Mouse (Mus musculus): ENCODE data around the gene Lrrc29. TPM values are rescaled to one million over a fixed set of nuclear protein-coding genes. Genes with fewer than 3 reads are reported as not detected.
A peak's percentile ranks its signal among the peaks of the same experiment; 100 is the strongest.

Lrrc29 gene
- total RNA-seq (2021) = 1 to 10 TPM; 1.7 to 1.9 TPM
- long read RNA-seq, experiment 1, partial matches to known transcripts = 1 of 2 reads
- long read RNA-seq, experiment 1, other reads (novel, unspliced or antisense) = 1 of 2 reads
- long read RNA-seq, experiment 2, partial matches to known transcripts = 0 of 2 reads
- long read RNA-seq, experiment 2, other reads (novel, unspliced or antisense) = 1 of 2 reads

GRCm38 (mm10) chr8:105326141-105326672, at the start of gene Lrrc29, which contains the start of gene Tmem208:
TSS of gene Lrrc29 (minus strand) at chr8:105326278.
TSS of gene Tmem208 (plus strand) at chr8:105326354.
- intact Hi-C loops (cut with DNase I) = no loop called here
- DNase-seq = peak; percentile 96 to 98

DNA sequence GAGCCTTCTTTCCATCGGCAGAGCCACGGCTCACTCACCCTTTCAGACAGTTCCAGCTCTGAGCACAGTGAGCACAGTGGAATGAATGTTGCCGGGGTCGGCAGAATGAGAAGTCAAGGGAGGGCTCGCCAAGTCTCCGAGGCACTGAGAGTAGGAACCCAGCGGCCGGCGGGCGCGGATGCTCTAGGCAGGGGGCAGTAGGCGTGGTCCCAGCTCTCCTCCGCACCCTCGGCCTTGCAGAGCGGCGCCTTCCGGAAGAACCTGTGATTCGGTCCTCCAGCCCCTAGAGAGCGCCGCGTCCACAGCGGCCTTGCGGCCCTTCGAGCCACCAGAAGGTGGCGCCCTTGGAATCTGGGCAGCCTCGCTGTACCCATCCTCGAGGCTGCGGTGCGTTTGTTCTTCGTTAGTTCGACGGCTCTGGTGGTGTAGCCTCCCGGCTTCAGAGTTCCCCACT, 48.5 kb upstream of the Lrrc29 start:
- DNase-seq = peak; percentile 48 to 55
- intact Hi-C loops (cut with DNase I) = loop anchor here (5.0 kb wide), 1 partner anchor 178 kb away; no protein-coding TSS in a partner anchor

- intact Hi-C loops (cut with DNase I) = loop anchor here (5.0 kb wide), 1 partner anchor 179 kb away; no protein-coding TSS in a partner anchor
- DNase-seq = no peak
These were observed 47.0 kb upstream of the Lrrc29 start, which contains the start of gene Plekhg4 for GRCm38 (mm10) chr8:105373032-105373431. TSS of gene Plekhg4 (plus strand) at chr8:105373274.

- DNase-seq = no peak
- intact Hi-C loops (cut with DNase I) = loop anchor here (5.0 kb wide), 1 partner anchor 180 kb away; no protein-coding TSS in a partner anchor
These were observed 46.4 kb upstream of the Lrrc29 start for GRCm38 (mm10) chr8:105372473-105372872.

- DNase-seq = peak in 1 of 2 experiments; percentile 30
- intact Hi-C loops (cut with DNase I) = no loop called here
These were observed 41.0 kb upstream of the Lrrc29 start for GRCm38 (mm10) chr8:105367107-105367506.

GRCm38 (mm10) chr8:105361751-105362702, 35.9 kb upstream of the Lrrc29 start:
- peak; percentile 45 to 60 for DNase-seq
- intact Hi-C loops (cut with DNase I) = loop anchor here (5.0 kb wide), 1 partner anchor 115 kb away; no protein-coding TSS in a partner anchor

DNA sequence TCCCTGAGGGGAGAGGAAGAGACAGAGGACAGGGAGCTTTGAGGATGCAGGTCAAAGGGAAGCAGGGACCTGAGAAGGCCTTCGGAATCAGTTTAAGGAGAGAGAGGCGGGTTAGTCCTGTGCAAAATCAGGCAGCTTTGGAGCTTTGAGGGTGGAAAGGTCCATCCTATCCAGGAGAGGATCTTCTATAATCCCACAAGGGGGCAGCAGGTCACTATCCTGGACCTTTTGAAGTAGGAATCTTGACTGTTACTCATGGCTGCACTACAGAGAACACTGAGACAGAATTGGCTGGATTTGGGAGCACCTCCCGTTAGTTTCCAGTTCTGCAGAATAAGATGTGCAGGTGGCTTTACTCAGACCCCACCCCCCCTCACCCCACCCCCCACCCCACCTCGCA, 33.6 kb upstream of the Lrrc29 start:
- no peak for DNase-seq
- intact Hi-C loops (cut with DNase I) = loop anchor here (2.0 to 5.0 kb wide), 2 partner anchors 37 to 118 kb away; no protein-coding TSS in a partner anchor

GRCm38 (mm10) chr8:105359208-105359607, 33.1 kb upstream of the Lrrc29 start:
- no peak for DNase-seq
- intact Hi-C loops (cut with DNase I) = loop anchor here (2.0 kb wide), 1 partner anchor 38 kb away; no protein-coding TSS in a partner anchor

DNA sequence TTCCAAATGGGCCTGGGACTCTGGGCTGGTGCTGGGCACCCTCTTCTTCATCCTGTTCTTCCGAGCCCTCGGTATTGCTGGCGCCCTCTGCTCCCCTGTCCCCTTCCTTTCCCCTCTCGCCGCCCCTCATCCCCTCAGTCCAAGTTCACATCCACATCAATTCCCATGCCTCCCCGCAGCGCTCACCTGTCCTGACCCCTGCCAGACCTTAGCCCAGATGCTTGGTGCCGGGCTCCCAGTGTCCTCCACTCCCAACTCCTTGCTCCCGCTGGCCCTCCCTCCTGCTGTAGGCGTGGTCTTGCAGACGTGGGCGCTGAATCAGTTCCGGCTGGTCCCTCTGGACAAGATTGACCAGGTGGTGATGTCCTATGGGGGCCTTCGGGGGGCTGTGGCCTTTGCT, 30.6 kb upstream of the Lrrc29 start:
- intact Hi-C loops (cut with DNase I) = no loop called here
- DNase-seq = no peak

DNA sequence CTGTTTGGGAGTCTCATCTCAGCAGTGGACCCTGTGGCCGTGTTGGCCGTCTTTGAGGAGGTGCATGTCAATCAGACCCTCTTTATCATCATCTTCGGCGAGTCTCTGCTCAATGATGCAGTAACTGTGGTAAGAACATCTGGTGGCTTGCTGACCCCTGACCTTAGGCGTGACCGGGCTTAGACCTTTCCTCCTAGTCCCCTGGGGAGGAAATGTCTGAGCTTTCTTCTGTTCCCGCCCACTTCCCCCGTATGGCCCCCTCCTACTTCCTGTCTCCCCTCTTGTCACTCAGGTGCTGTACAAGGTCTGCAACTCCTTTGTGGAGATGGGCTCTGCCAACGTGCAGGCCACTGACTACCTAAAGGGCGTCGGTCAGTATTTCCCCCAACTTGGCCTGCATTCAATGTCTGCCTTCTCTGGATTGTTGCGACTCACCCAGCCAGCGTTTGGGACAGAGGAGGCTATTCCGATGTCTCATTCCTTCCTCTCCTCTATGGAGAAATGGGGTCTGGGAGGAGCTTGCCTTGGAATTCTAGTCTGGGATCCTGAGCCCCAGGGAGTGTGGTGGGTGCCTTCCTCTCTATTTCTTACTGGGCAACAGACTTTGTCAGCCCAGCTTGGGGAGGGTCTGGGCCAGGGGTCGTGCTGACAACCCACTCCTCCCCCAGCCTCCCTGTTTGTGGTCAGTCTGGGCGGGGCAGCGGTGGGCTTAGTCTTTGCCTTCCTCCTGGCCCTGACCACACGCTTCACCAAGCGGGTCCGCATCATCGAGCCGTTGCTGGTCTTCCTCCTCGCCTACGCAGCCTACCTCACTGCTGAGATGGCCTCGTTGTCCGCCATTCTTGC, 29.3 kb upstream of the Lrrc29 start:
- intact Hi-C loops (cut with DNase I) = no loop called here
- peak; percentile 39 to 53 for DNase-seq

GRCm38 (mm10) chr8:105354549-105354948, 28.5 kb upstream of the Lrrc29 start:
- no peak for DNase-seq
- intact Hi-C loops (cut with DNase I) = no loop called here

GRCm38 (mm10) chr8:105353583-105354135, 27.6 kb upstream of the Lrrc29 start:
- intact Hi-C loops (cut with DNase I) = no loop called here
- DNase-seq = no peak

DNA sequence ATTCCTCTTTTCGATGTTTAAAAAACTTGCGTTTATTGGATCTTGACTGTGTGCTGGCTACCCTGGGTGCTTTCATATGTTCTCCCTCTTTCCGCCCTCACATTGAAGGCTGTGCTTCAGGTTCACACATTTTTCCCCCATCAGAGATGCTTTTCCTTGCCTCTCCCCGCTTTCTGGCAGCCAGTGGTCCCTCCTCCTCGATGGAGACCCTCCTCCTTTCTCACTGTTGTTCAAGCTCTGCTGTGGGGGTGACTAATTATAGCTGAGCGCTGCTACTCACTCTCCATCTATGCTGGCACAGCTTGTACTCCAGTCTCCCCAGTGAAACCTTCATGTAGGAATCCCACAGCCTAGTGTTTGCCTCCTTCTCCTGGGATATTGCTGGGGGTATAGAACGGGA, 24.1 kb upstream of the Lrrc29 start:
- intact Hi-C loops (cut with DNase I) = no loop called here
- DNase-seq = no peak

DNA sequence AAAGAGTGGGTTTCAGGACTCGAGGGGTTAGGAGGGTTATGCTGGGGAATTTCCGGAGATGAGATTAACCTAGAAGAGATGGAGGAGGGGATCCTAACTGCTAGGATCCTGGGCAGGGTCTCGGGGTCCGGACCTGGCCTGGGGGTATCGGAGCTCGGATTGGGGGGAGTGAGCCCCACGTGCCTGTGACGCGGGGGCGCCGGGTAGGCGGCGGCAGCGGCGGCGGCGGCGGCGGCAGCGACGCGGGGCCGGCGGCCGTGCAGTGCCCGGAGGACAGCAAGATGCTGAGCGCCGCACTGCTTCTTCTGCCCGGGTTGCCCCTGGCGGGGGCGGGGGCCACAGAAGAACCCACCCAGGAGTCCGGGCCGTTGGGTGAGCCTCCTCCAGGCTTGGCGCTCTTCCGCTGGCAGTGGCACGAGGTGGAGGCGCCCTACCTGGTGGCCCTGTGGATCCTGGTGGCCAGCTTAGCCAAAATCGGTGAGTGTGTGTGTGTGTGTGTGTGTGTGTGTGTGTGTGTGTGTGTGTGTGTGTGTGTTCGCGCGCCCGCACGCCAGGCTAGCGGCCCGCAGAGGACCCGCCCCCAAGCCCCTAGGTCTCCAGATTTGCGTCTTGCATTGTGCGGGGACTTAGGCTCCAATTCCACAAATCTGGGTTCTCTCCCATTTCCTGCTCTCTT, 23.2 kb upstream of the Lrrc29 start:
- peak; percentile 31 to 32 for DNase-seq
- intact Hi-C loops (cut with DNase I) = no loop called here

DNA sequence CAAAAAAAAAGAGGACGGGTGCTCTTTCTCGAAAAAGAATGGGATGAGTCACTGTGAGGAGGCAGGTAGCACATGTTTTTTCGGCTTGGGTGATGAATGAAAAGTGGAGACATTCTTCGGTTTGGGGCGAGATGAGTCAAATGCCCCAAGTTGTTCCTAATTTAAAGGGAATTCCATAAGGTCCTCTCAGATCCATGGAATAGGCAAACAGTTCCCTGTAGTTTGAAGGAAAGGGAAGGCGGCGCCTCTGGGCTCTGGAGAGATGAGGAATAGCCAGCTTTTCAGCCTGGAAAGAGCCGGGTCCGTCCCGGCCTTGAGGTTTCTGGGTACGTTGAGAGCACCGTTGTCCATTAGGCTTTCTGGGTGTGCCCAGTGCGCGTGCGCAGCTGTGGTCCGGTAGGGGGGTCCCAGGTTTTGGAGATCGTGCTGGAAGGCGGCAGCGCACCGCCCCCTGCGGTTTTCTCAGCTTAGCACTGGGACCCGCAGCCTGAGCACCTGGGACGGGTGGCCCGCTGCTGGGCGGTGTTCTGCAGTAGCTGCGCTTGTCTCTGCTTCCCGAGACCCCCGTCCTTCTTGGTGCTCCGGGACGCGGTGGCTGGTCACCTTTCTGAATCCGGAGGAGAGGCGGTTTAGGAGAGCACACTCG, 22.5 kb upstream of the Lrrc29 start, which contains the start of gene Slc9a5:
Gene Slc9a5 (plus strand): TSS at position 394 of the 646 bp plus-strand sequence.
- intact Hi-C loops (cut with DNase I) = no loop called here
- DNase-seq = peak; percentile 44 to 54

GRCm38 (mm10) chr8:105347428-105348221, 21.5 kb upstream of the Lrrc29 start, which contains the start of gene Fhod1:
TSS of gene Fhod1 (minus strand) at chr8:105347953.
- peak; percentile 93 to 94 for DNase-seq
- intact Hi-C loops (cut with DNase I) = no loop called here

Data from heart, postnatal 14 days (tissue).